Mouse (Mus musculus) MN1 (cell line): Measurements from ENCODE around the gene Pdgfra.

Source experiments
- DNase-seq: peaks from one replicate; pipeline ENCODE4 v3.0.0-alpha.2; 2016; ENCODE audit warnings: low spot score

Pdgfra gene

GRCm38 (mm10) chr5:75214520-75214919, 62.4 kb downstream of the Pdgfra start:
- no peak for DNase-seq

DNA sequence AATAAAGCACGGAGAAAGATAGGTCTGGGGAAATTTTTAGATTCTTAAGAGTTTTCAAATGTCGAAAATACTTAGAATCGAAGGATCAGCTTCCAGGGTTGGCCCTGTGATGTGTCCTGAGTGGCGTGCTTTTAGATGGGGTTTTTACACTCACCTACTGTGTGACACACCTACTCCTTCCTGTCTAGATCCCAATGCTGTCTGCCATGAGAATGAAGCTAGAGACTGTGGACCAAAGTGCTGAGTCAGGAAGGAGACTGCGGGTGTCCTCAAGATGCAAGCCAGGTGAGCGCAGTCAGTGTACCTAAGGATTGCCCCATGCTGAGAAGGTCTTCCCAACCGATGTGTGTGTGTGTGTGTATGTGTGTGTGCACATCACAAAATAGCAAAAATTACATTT, 62.8 kb downstream of the Pdgfra start:
- DNase-seq, result no peak

DNA sequence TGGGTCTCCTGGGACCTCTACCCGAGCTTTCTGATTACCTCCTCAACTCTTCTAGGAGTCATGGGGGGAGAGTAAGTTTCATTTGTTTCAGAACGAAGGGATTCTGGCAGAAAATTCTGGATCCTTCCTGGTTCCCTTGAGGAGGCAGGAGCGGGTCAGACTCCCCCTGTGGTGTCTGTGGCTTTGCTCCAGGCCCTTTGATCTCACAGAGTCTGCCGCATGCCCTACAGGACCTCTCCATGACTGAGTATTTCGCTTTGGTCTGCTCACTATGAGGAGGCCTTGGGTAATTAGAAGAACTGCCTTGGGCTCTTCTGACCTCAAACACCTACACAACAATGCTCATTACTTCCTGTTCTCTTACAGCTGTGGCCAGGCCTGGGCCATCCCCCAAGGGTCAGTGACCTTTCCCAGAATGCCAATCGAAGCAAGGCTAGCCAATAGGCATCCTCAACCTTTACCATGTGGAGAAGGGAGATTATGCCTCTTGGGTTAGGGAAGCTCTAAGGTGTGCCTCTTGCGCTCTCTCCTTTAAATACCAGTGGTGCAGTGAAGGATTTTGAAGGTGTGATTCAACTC, 63.7 kb downstream of the Pdgfra start:
- no peak for DNase-seq

GRCm38 (mm10) chr5:75221610-75222009, 69.5 kb downstream of the Pdgfra start:
- no peak for DNase-seq

DNA sequence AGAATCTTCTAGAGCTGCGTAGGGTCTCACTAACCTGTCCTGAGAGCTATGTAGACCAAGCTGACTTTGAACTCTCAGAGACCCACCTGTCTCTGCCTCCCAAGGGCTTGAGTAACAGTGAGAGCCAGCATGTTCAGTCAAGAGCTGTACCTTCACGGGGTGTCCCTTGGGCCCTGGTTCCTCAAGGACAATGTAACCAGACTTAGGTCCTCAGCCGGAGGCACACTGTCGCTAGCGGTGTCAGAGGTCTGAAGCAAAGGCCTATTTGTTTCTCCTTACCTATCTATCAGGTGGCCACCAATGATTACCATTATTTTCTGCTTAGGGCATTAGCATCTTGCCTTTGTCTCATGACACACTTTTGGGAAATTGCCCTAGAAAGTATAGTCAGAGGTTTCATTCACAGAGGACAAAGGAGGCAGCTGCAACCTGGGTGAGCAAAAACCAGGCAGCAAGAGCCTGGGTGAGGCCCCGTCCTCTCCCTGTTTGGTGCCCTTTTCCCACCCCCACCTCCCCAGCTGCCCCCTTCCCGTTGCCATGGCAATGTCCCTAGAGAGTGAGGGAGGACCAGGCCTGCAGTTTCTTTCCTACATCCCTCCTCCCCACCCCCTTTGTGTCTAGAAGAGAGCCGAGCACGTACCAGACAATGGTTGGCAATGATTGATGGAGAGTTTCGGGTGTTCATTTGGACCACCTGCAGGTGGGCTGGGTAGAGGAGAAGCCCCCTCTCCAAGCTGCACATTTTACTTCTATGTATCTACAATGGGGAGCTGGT, 70.6 kb downstream of the Pdgfra start:
- DNase-seq, result no peak

GRCm38 (mm10) chr5:75238363-75238762, 86.3 kb downstream of the Pdgfra start:
- DNase-seq, result no peak

DNA sequence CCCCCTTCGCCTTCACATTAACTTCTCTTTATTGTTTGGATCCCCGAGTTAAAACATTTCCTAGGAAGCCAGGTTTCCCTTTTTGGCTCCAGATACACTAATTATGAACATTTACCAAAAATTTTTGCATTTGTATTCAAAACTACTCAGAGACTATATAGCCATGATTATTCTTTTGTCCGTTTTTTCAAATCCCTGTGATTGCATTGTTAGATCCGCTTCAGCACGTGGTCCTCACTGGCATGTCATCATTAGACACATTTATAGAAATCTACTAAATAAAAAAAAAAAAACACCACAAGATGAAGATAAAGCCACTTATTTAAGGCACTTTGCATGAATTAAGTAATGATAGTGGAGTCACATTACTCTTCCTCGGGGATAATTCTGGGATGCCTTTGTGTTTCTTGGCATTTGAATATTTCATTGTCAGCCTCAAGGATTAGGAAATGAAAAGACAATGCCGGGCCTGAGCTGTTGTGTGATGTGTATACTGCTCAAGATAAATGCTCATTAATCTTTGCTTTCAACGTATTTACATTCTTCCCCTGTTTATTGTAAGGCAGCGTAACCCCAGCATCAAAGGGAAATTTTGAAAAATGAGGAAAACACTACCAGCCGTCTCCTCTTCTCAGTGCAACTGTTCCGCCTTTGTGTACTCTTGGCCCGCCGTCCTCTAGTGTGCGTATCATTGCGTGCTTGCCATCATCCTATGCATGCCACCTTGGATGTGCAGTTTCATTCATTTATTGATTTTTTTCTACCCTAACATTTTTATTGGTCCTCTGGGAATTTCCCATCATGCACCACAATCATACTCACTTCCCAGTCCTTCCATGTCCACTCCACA, 87.1 kb downstream of the Pdgfra start:
- no peak for DNase-seq

DNA sequence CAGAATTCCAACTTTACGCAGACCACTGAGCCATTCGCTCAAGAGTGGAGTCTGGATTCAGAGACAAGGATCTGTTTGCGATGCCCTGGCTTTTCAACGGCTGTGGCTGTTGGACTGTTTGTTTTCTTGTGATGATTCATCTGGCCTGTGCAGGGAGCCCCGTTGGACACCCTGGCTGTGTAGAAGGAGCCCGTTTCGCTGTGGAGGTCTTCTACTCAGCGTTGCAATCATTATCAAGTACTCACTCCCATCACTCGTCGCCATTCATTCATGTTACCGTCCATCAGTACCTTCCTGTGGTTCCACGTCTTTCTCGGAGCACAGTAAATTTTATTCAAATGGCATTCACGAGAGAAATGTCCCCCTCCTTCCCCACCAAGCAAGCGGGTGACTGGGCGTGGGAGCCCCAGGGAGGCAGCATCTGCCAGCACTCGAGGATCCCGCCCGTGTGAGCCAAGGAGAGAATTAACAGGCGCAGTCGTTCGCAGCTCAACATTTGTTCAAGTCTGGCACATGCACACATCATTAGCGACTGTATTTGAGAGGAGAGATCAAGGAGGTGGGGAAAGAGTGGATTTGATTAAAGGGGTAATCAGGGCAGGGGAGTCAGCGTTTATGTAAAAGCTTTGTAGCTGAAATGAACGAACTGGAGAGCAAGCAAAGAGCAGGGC, 95.1 kb downstream of the Pdgfra start:
- no peak for DNase-seq
